Mouse (Mus musculus): ENCODE results near the gene Iqsec1. TPM values are rescaled to one million over a fixed set of nuclear protein-coding genes. Genes with fewer than 3 reads are reported as not detected.

Iqsec1 gene
- total and polyA plus RNA-seq, 2 experiments from 2014 or later = 34.5 to 149 TPM

DNA sequence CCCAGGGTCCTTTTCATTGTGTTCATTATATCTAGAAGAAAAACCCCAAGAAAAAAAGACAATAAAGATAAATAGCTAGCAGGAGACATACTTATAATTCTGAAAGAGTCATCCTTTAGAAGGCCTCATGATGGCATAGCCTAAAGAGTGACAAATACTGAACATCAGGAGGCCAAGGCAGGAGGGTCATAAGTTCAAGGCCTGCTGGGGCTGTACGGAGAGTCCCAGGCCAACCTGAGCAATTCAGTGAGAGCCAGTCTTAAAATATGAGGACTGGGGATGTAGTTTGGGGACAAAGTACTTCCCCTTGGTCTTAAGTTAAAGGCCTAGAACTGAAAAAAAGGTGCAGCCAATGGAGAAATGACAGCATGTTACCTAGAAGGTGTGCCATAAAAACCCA is 301.7 kb downstream of the Iqsec1 start:
- Histone ChIP-seq H3K27me3 (ENCODE audit: insufficient read depth, low read length) (no peaks in the 10 kb centered on the region), H3K4me3 (ENCODE audit: low read depth, low read length) (no peak overlapping the region), H3K4me1 (ENCODE audit: insufficient read depth, low read length) (no peaks in the 10 kb centered on the region), H3K9ac (replicated peaks; ENCODE audit: low read length, poor library complexity, severe bottlenecking) (no peak overlapping the region), H3K4me2 (ENCODE audit: low read depth, low read length, poor library complexity, severe bottlenecking) (no peak overlapping the region), H3K27ac (ENCODE audit: low read depth, low read length) (no peak overlapping the region), H3K36me3 (ENCODE audit: insufficient read depth, low read length) (peaks cover 36% of the 10 kb centered on the region), H3K9me3 (ENCODE audit: low read length) (no peaks in the 10 kb centered on the region)
- ATAC-seq (ENCODE audit: low FRiP score) (no peak), DNase-seq (ENCODE audit: low spot score) (no peak)
- TF ChIP-seq CTCF (IDR thresholded peaks at IDR 0.05) = no peak
- 81% methylated on average over 1 of the region's 1 CpGs for WGBS

DNA sequence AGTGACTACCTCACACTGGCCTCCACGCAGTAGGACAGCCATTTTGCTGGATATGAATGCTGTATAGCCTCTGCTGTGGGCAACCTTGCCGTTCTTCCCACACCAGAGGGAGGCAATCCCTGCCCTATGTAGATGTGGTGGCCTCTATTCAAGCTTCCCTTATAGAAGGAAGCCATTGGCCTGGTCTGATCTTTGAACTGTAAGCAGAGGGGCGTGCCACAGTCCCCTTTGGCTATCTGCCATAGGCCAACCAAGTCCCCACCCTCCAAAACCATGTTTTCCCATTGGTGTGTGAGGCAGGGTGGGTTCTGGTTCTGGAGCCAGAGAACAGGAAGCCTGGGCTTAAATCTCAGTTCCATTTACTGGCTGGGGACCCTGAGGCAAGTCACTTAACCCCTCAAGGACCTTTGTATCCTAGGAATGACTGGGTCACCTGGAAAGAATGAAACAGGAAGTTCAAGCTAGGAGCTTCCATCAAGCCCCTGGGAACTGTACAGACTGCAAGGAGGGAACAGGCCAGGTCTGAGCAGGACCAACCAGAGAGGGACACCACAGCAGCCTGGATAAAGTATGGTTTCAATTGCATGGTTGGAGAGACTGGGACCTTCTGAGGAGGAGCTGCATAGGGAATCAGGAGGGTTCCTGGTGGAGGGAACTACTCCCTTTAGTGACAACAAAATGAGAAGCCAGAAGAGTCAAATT is 304.5 kb downstream of the Iqsec1 start:
- ATAC-seq (ENCODE audit: low FRiP score) = no peak
- Histone ChIP-seq H3K9ac (replicated peaks; ENCODE audit: low read length, poor library complexity, severe bottlenecking) (no peak overlapping the region), H3K4me2 (ENCODE audit: low read depth, low read length, poor library complexity, severe bottlenecking) (no peak overlapping the region), H3K4me1 (ENCODE audit: insufficient read depth, low read length) (no peaks in the 10 kb centered on the region), H3K36me3 (ENCODE audit: insufficient read depth, low read length) (peaks cover 33% of the 10 kb centered on the region), H3K4me3 (ENCODE audit: low read depth, low read length) (no peak overlapping the region), H3K27ac (ENCODE audit: low read depth, low read length) (no peak overlapping the region), H3K9me3 (ENCODE audit: low read length) (no peaks in the 10 kb centered on the region), H3K27me3 (ENCODE audit: insufficient read depth, low read length) (no peaks in the 10 kb centered on the region)
- TF ChIP-seq CTCF (IDR thresholded peaks at IDR 0.05) = no peak
- no peak for DNase-seq (ENCODE audit: low spot score)
- WGBS = 90% methylated on average over 3 of the region's 3 CpGs

DNA sequence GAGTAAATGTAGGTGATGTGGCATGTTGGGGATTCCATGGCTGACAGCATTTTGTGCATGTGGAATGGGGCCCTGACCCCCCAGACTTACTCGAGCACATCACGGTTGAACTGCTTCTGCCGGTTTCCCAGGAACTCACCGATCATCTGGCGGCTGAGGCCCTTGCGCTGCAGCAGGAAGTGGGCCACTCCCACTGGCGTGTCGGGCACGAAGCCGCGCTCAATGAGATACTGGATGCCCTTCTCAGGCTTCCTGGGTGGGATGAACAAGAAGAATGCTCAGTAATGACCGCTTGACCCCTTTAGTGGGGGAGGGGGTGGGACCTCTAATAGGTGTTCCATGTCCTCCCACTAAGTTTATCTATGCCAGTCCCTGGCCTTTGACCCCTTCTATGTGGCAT is 308.1 kb downstream of the Iqsec1 start:
- Histone ChIP-seq H3K4me2 (ENCODE audit: low read depth, low read length, poor library complexity, severe bottlenecking) (no peak overlapping the region), H3K36me3 (ENCODE audit: insufficient read depth, low read length) (peaks cover 56% of the 10 kb centered on the region), H3K27ac (ENCODE audit: low read depth, low read length) (no peak overlapping the region), H3K27me3 (ENCODE audit: insufficient read depth, low read length) (no peaks in the 10 kb centered on the region), H3K9ac (replicated peaks; ENCODE audit: low read length, poor library complexity, severe bottlenecking) (no peak overlapping the region), H3K4me3 (ENCODE audit: low read depth, low read length) (no peak overlapping the region), H3K9me3 (ENCODE audit: low read length) (no peaks in the 10 kb centered on the region), H3K4me1 (ENCODE audit: insufficient read depth, low read length) (no peaks in the 10 kb centered on the region)
- ATAC-seq (ENCODE audit: low FRiP score) (no peak), DNase-seq (ENCODE audit: low spot score) (no peak)
- 89% methylated on average over 12 of the region's 12 CpGs for WGBS
- no peak for TF ChIP-seq CTCF (IDR thresholded peaks at IDR 0.05)

DNA sequence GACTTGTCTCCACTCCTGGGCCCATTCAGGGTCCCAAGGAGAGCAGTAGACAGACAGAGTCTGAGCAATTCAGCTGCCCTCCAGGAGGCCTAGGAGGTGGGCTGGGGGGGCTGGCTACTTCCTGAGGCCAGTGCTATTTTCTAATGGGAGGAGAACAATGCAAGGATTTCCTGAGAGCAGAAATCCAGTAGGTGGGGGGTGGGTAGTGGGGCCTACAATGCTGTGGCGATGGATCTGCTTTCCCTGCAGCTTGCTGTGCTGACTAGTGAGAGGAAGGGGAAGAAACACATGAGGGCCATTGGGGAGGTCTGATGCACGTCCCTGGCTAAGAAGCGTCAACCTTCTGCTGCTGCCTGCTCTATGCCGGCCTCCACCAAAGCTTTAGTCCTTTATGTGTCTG is 309.7 kb downstream of the Iqsec1 start:
- Histone ChIP-seq H3K9ac (replicated peaks; ENCODE audit: low read length, poor library complexity, severe bottlenecking) (no peak overlapping the region), H3K27me3 (ENCODE audit: insufficient read depth, low read length) (no peaks in the 10 kb centered on the region), H3K4me3 (ENCODE audit: low read depth, low read length) (no peak overlapping the region), H3K27ac (ENCODE audit: low read depth, low read length) (no peak overlapping the region), H3K4me2 (ENCODE audit: low read depth, low read length, poor library complexity, severe bottlenecking) (no peak overlapping the region), H3K4me1 (ENCODE audit: insufficient read depth, low read length) (no peaks in the 10 kb centered on the region), H3K36me3 (ENCODE audit: insufficient read depth, low read length) (peaks cover 69% of the 10 kb centered on the region), H3K9me3 (ENCODE audit: low read length) (no peaks in the 10 kb centered on the region)
- ATAC-seq (ENCODE audit: low FRiP score) = no peak
- TF ChIP-seq CTCF (IDR thresholded peaks at IDR 0.05) = no peak
- WGBS = 42% methylated on average over 4 of the region's 4 CpGs
- DNase-seq (ENCODE audit: low spot score) = no peak

DNA sequence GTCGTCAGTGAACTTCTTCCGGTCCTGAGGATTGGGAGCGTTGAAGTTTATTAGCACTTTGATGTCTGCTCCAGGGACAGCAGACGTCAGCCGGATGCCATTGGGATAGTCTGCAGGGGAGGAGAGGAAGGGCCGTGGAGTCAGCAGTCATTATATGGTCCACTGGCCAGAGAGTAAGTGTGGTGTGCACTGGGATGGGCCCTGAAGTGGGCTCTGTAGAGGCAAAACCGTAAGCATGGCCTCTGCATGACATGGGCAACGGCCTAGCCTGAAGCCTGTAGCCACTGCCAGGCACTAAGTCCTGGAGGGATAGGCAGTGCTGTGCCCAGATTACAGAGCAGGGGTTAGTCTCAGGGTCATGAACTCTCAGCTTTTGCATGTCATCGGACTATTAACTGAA is 319.8 kb downstream of the Iqsec1 start:
- peaks cover 97% of the 10 kb centered on the region for H3K36me3 ChIP-seq (ENCODE audit: insufficient read depth, low read length)
- DNase-seq (ENCODE audit: low spot score) (no peak), ATAC-seq (ENCODE audit: low FRiP score) (no peak)
- no peak overlapping the region for H3K4me2 ChIP-seq (ENCODE audit: low read depth, low read length, poor library complexity, severe bottlenecking)
- no peak overlapping the region for H3K27ac ChIP-seq (ENCODE audit: low read depth, low read length)
- H3K9ac ChIP-seq (replicated peaks; ENCODE audit: low read length, poor library complexity, severe bottlenecking) = no peak overlapping the region
- no peak overlapping the region for H3K4me3 ChIP-seq (ENCODE audit: low read depth, low read length)
- no peak for TF ChIP-seq CTCF (IDR thresholded peaks at IDR 0.05)
- no peaks in the 10 kb centered on the region for H3K4me1 ChIP-seq (ENCODE audit: insufficient read depth, low read length)
- no peaks in the 10 kb centered on the region for H3K9me3 ChIP-seq (ENCODE audit: low read length)
- no peaks in the 10 kb centered on the region for H3K27me3 ChIP-seq (ENCODE audit: insufficient read depth, low read length)
- 88% methylated on average over 9 of the region's 9 CpGs for WGBS

DNA sequence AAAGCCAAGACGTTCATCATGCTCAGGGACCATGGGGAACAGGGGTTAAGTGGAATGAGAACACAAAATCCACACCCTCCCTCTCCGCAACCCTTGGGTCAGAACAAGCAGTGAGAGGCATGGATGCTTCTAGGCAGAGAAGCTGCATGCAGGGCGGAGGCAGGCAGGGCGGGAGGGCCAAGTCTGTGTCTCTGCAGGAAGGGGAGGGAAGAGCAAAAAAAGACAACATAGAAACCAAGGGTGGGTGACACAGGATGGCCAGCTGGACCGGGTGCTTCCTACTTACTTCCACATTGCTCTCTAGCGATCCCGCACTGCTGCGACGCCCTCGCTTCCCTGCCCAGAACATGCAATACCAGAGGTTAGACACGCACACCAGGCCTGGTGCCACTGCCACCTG is 324.7 kb downstream of the Iqsec1 start:
- H3K4me2 ChIP-seq (ENCODE audit: low read depth, low read length, poor library complexity, severe bottlenecking) = no peak overlapping the region
- 83% methylated on average over 11 of the region's 11 CpGs for WGBS
- no peaks in the 10 kb centered on the region for H3K27me3 ChIP-seq (ENCODE audit: insufficient read depth, low read length)
- H3K36me3 ChIP-seq (ENCODE audit: insufficient read depth, low read length) = peaks cover 79% of the 10 kb centered on the region
- TF ChIP-seq CTCF (IDR thresholded peaks at IDR 0.05) = no peak
- H3K4me1 ChIP-seq (ENCODE audit: insufficient read depth, low read length) = no peaks in the 10 kb centered on the region
- no peak overlapping the region for H3K27ac ChIP-seq (ENCODE audit: low read depth, low read length)
- no peak for DNase-seq (ENCODE audit: low spot score)
- H3K4me3 ChIP-seq (ENCODE audit: low read depth, low read length) = no peak overlapping the region
- no peak for ATAC-seq (ENCODE audit: low FRiP score)
- no peaks in the 10 kb centered on the region for H3K9me3 ChIP-seq (ENCODE audit: low read length)
- no peak overlapping the region for H3K9ac ChIP-seq (replicated peaks; ENCODE audit: low read length, poor library complexity, severe bottlenecking)
